Mouse (Mus musculus): ENCODE data around the gene Gapt.

DNA sequence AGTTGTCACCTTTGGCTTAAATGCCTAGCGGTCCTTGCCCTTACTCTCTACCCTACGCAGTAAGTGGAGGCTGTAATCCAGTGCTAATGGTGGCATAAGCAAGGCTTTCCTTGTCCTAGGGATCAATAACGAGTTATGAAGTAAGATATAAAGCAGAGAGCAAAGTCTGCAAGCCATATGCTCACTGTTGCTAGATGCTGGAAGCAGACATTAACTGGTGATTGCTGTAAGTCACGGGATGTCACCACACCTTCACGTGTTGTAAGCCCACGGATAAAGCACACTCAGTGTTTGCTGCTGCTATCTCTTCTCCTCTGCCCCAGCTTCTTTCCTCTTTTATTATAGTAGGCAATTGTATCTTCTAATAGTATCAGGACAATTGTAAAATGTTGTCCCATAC lies 5.9 kb downstream of the Gapt start:
- no peak for TF ChIP-seq FLI1 (IDR thresholded peaks at IDR 0.05; ENCODE audit: low read length)
- no peak for TF ChIP-seq GATA1 (IDR thresholded peaks at IDR 0.05; ENCODE audit: borderline replicate concordance, low read length)

Data from megakaryocyte, embryonic 14.5 days (primary cell).